Mouse (Mus musculus) C2C12 (cell line): ENCODE results near the gene Eml2.

Experiments
- CTCF ChIP-seq: IDR thresholded peaks from one replicate; pipeline ENCODE4 v1.5.1; 2011; ENCODE audit not compliant: control insufficient read depth, insufficient read depth, insufficient read length
- MAX ChIP-seq: IDR thresholded peaks from one replicate; pipeline ENCODE4 v1.6.1; 2011; ENCODE audit warnings: mild to moderate bottlenecking, control low read depth
- USF1 ChIP-seq: IDR thresholded peaks from one replicate; pipeline ENCODE4 v1.6.1; 2011; ENCODE audit warnings: low read depth, mild to moderate bottlenecking, control low read depth, moderate library complexity

GRCm38 (mm10) chr7:19247511-19247910 lies 71.3 kb downstream of the Eml2 start:
- TF ChIP-seq CTCF (no peak), MAX (no peak), USF1 (no peak)
